Mouse (Mus musculus): ENCODE results near the gene Unc13a. TPM values are rescaled to one million over a fixed set of nuclear protein-coding genes. Genes with fewer than 3 reads are reported as not detected.

Gene Unc13a
- polyA plus RNA-seq, 1 experiment from 2014 or later: 0.41 TPM

GRCm38 (mm10) chr8:71628396-71629095 lies 43.0 kb downstream of the Unc13a start:
- H3K36me3 ChIP-seq (ENCODE audit: control insufficient read depth, insufficient read depth, low read length): peaks cover 10% of the 10 kb centered on the region
- WGBS: 6% methylated on average over 16 of the region's 16 CpGs
- H3K9me3 ChIP-seq (ENCODE audit: control insufficient read depth, low read length): no peaks in the 10 kb centered on the region
- no peak for DNase-seq (ENCODE audit: low spot score)
- peak overlapping the region; percentile 93 for H3K4me2 ChIP-seq
- ATAC-seq (replicated peaks; ENCODE audit: low FRiP score): no peak
- H3K4me3 ChIP-seq (ENCODE audit: low read depth, low read length): peak overlapping the region; percentile 59
- H3K27me3 ChIP-seq (replicated peaks; ENCODE audit: control insufficient read depth, insufficient read depth, low read length): peaks cover 27% of the 10 kb centered on the region
- H3K9ac ChIP-seq (ENCODE audit: low read depth, low read length): peak overlapping the region; percentile 60
- peaks cover 22% of the 10 kb centered on the region for H3K4me1 ChIP-seq (replicated peaks; ENCODE audit: control insufficient read depth, insufficient read depth, low read length)
- no peak overlapping the region for H3K27ac ChIP-seq (ENCODE audit: low read depth, low read length)

GRCm38 (mm10) chr8:71627265-71628099 lies 44.1 kb downstream of the Unc13a start:
- no peak for ATAC-seq (replicated peaks; ENCODE audit: low FRiP score)
- Histone ChIP-seq H3K4me2 (no peak overlapping the region), H3K36me3 (ENCODE audit: control insufficient read depth, insufficient read depth, low read length) (peaks cover 21% of the 10 kb centered on the region), H3K4me3 (ENCODE audit: low read depth, low read length) (no peak overlapping the region), H3K9ac (ENCODE audit: low read depth, low read length) (no peak overlapping the region), H3K27me3 (replicated peaks; ENCODE audit: control insufficient read depth, insufficient read depth, low read length) (peaks cover 17% of the 10 kb centered on the region), H3K4me1 (replicated peaks; ENCODE audit: control insufficient read depth, insufficient read depth, low read length) (peaks cover 22% of the 10 kb centered on the region), H3K9me3 (ENCODE audit: control insufficient read depth, low read length) (peaks cover 10% of the 10 kb centered on the region), H3K27ac (ENCODE audit: low read depth, low read length) (no peak overlapping the region)
- DNase-seq (ENCODE audit: low spot score): no peak
- WGBS: 43% methylated on average over 9 of the region's 9 CpGs

GRCm38 (mm10) chr8:71626753-71627152 lies 44.8 kb downstream of the Unc13a start:
- no peak for DNase-seq (ENCODE audit: low spot score)
- WGBS: 81% methylated on average over 9 of the region's 9 CpGs
- H3K27me3 ChIP-seq (replicated peaks; ENCODE audit: control insufficient read depth, insufficient read depth, low read length): peaks cover 17% of the 10 kb centered on the region
- no peak overlapping the region for H3K27ac ChIP-seq (ENCODE audit: low read depth, low read length)
- peaks cover 17% of the 10 kb centered on the region for H3K9me3 ChIP-seq (ENCODE audit: control insufficient read depth, low read length)
- no peak for ATAC-seq (replicated peaks; ENCODE audit: low FRiP score)
- peaks cover 28% of the 10 kb centered on the region for H3K36me3 ChIP-seq (ENCODE audit: control insufficient read depth, insufficient read depth, low read length)
- H3K4me3 ChIP-seq (ENCODE audit: low read depth, low read length): no peak overlapping the region
- H3K4me2 ChIP-seq: no peak overlapping the region
- no peak overlapping the region for H3K9ac ChIP-seq (ENCODE audit: low read depth, low read length)
- peaks cover 22% of the 10 kb centered on the region for H3K4me1 ChIP-seq (replicated peaks; ENCODE audit: control insufficient read depth, insufficient read depth, low read length)

- H3K9me3 ChIP-seq (ENCODE audit: control insufficient read depth, low read length): peaks cover 17% of the 10 kb centered on the region
- no peak overlapping the region for H3K9ac ChIP-seq (ENCODE audit: low read depth, low read length)
- peaks cover 21% of the 10 kb centered on the region for H3K4me1 ChIP-seq (replicated peaks; ENCODE audit: control insufficient read depth, insufficient read depth, low read length)
- DNase-seq (ENCODE audit: low spot score) (no peak), ATAC-seq (replicated peaks; ENCODE audit: low FRiP score) (no peak)
- WGBS: 68% methylated on average over 1 of the region's 1 CpGs
- H3K4me2 ChIP-seq: no peak overlapping the region
- no peak overlapping the region for H3K4me3 ChIP-seq (ENCODE audit: low read depth, low read length)
- H3K36me3 ChIP-seq (ENCODE audit: control insufficient read depth, insufficient read depth, low read length): peaks cover 44% of the 10 kb centered on the region
- H3K27ac ChIP-seq (ENCODE audit: low read depth, low read length): no peak overlapping the region
- peaks cover 7% of the 10 kb centered on the region for H3K27me3 ChIP-seq (replicated peaks; ENCODE audit: control insufficient read depth, insufficient read depth, low read length)
Observed at GRCm38 (mm10) chr8:71625088-71625487, 46.5 kb downstream of the Unc13a start.

- Histone ChIP-seq H3K4me2 (no peak overlapping the region), H3K27ac (ENCODE audit: low read depth, low read length) (no peak overlapping the region), H3K27me3 (replicated peaks; ENCODE audit: control insufficient read depth, insufficient read depth, low read length) (no peaks in the 10 kb centered on the region), H3K9me3 (ENCODE audit: control insufficient read depth, low read length) (peaks cover 17% of the 10 kb centered on the region), H3K9ac (ENCODE audit: low read depth, low read length) (no peak overlapping the region), H3K36me3 (ENCODE audit: control insufficient read depth, insufficient read depth, low read length) (peaks cover 77% of the 10 kb centered on the region), H3K4me3 (ENCODE audit: low read depth, low read length) (no peak overlapping the region), H3K4me1 (replicated peaks; ENCODE audit: control insufficient read depth, insufficient read depth, low read length) (no peaks in the 10 kb centered on the region)
- WGBS: 93% methylated on average over 2 of the region's 2 CpGs
- ATAC-seq (replicated peaks; ENCODE audit: low FRiP score) (no peak), DNase-seq (ENCODE audit: low spot score) (no peak)
Observed at GRCm38 (mm10) chr8:71619786-71620185, 51.8 kb downstream of the Unc13a start.

- Histone ChIP-seq H3K36me3 (ENCODE audit: control insufficient read depth, insufficient read depth, low read length) (peaks cover 31% of the 10 kb centered on the region), H3K27ac (ENCODE audit: low read depth, low read length) (peak overlapping the region; percentile 43; the same call in 1 of the 2 replicates), H3K9ac (ENCODE audit: low read depth, low read length) (no peak overlapping the region; the same call in 1 of the 2 replicates), H3K9me3 (ENCODE audit: control insufficient read depth, low read length) (no peaks in the 10 kb centered on the region), H3K4me1 (replicated peaks; ENCODE audit: control insufficient read depth, insufficient read depth, low read length) (peaks cover 13% of the 10 kb centered on the region), H3K4me3 (ENCODE audit: low read depth, low read length) (no peak overlapping the region; the same call in 1 of the 2 replicates), H3K27me3 (replicated peaks; ENCODE audit: control insufficient read depth, insufficient read depth, low read length) (no peaks in the 10 kb centered on the region), H3K4me2 (no peak overlapping the region)
- DNase-seq (ENCODE audit: low spot score): no peak
- WGBS: 34% methylated on average over 4 of the region's 4 CpGs
- ATAC-seq (replicated peaks; ENCODE audit: low FRiP score): no peak
Observed at GRCm38 (mm10) chr8:71613418-71613817, 58.1 kb downstream of the Unc13a start.

- H3K4me3 ChIP-seq (ENCODE audit: low read depth, low read length): peak overlapping the region; percentile 97
- no peaks in the 10 kb centered on the region for H3K9me3 ChIP-seq (ENCODE audit: control insufficient read depth, low read length)
- 37% methylated on average over 5 of the region's 5 CpGs for WGBS
- peaks cover 18% of the 10 kb centered on the region for H3K36me3 ChIP-seq (ENCODE audit: control insufficient read depth, insufficient read depth, low read length)
- H3K27ac ChIP-seq (ENCODE audit: low read depth, low read length): no peak overlapping the region
- DNase-seq (ENCODE audit: low spot score) (no peak), ATAC-seq (replicated peaks; ENCODE audit: low FRiP score) (no peak)
- H3K4me1 ChIP-seq (replicated peaks; ENCODE audit: control insufficient read depth, insufficient read depth, low read length): peaks cover 13% of the 10 kb centered on the region
- peak overlapping the region; percentile 95 for H3K4me2 ChIP-seq
- peak overlapping the region; percentile 89 for H3K9ac ChIP-seq (ENCODE audit: low read depth, low read length)
- no peaks in the 10 kb centered on the region for H3K27me3 ChIP-seq (replicated peaks; ENCODE audit: control insufficient read depth, insufficient read depth, low read length)
Observed at GRCm38 (mm10) chr8:71612141-71612540, 59.4 kb downstream of the Unc13a start.

- DNase-seq (ENCODE audit: low spot score): peak; percentile 90
- peak within 1 kb of the TSS; percentile 97 for H3K4me3 ChIP-seq (ENCODE audit: low read depth, low read length)
- peak; percentile 99 for ATAC-seq (replicated peaks; ENCODE audit: low FRiP score)
- H3K9ac ChIP-seq (ENCODE audit: low read depth, low read length): peak within 1 kb of the TSS; percentile 89
- H3K4me1 ChIP-seq (replicated peaks; ENCODE audit: control insufficient read depth, insufficient read depth, low read length): peaks cover 13% of the 10 kb centered on the region
- peak within 1 kb of the TSS; percentile 95 for H3K4me2 ChIP-seq
- H3K27me3 ChIP-seq (replicated peaks; ENCODE audit: control insufficient read depth, insufficient read depth, low read length): no peaks in the 10 kb centered on the region
- H3K9me3 ChIP-seq (ENCODE audit: control insufficient read depth, low read length): no peaks in the 10 kb centered on the region
- peaks cover 10% of the 10 kb centered on the region for H3K36me3 ChIP-seq (ENCODE audit: control insufficient read depth, insufficient read depth, low read length)
- WGBS: under 1% methylated on average over 82 of the region's 82 CpGs
- peak within 1 kb of the TSS; percentile 79 for H3K27ac ChIP-seq (ENCODE audit: low read depth, low read length)
Observed at GRCm38 (mm10) chr8:71610822-71611651, 60.5 kb downstream of the Unc13a start, which contains the start of gene Colgalt1. Gene Colgalt1, plus strand, starts transcription at chr8:71610998.

Data from liver, embryonic 11.5 days (tissue).